Mouse (Mus musculus) CD4-positive, CD25-positive, alpha-beta regulatory T cell, adult 4 months (primary cell): ENCODE results near the gene Llgl2. TPM values are rescaled to one million over a fixed set of nuclear protein-coding genes. Genes with fewer than 3 reads are reported as not detected.

Experiments used
- ATAC-seq: one replicate; pipeline ENCODE4 v1.8.0; 2017
- polyA plus RNA-seq, 2 experiments: library from polyadenylated mRNA; unstranded; fragments of 100-300 nt; shearing (Covaris generic); gene quantifications; one replicate each; pipeline ENCODE4 v1.2.1; 2017

The Llgl2 gene
- polyA plus RNA-seq, 2 experiments from 2014 or later = 7.9 to 11.1 TPM

GRCm38 (mm10) chr11:115881002-115881401 lies 57.2 kb downstream of the Llgl2 start:
- no peak for ATAC-seq

GRCm38 (mm10) chr11:115883251-115883650 lies 59.4 kb downstream of the Llgl2 start:
- no peak for ATAC-seq

- no peak for ATAC-seq
Measured at GRCm38 (mm10) chr11:115884361-115884760, 60.5 kb downstream of the Llgl2 start.

- ATAC-seq = no peak
Measured at GRCm38 (mm10) chr11:115885281-115885680, 61.4 kb downstream of the Llgl2 start.

GRCm38 (mm10) chr11:115886446-115886845 lies 62.6 kb downstream of the Llgl2 start:
- ATAC-seq = no peak

- no peak for ATAC-seq
Measured at GRCm38 (mm10) chr11:115888020-115888419, 64.2 kb downstream of the Llgl2 start.

- ATAC-seq = no peak
Measured at GRCm38 (mm10) chr11:115889159-115889558, 65.3 kb downstream of the Llgl2 start.

GRCm38 (mm10) chr11:115892213-115892612 lies 68.4 kb downstream of the Llgl2 start:
- no peak for ATAC-seq

GRCm38 (mm10) chr11:115893071-115893470 lies 69.2 kb downstream of the Llgl2 start:
- no peak for ATAC-seq

- no peak for ATAC-seq
Measured at GRCm38 (mm10) chr11:115894755-115895520, 71.1 kb downstream of the Llgl2 start.

GRCm38 (mm10) chr11:115898446-115898845 lies 74.6 kb downstream of the Llgl2 start:
- peak; percentile 47 for ATAC-seq

GRCm38 (mm10) chr11:115898886-115899285 lies 75.0 kb downstream of the Llgl2 start:
- ATAC-seq = peak; percentile 23

- ATAC-seq = no peak
Measured at GRCm38 (mm10) chr11:115899486-115900266, 75.8 kb downstream of the Llgl2 start, which contains the start of gene Smim5. Smim5 (plus strand) TSS chr11:115899966.

GRCm38 (mm10) chr11:115900561-115901337 lies 76.9 kb downstream of the Llgl2 start:
- ATAC-seq = no peak

GRCm38 (mm10) chr11:115901338-115902161 lies 77.7 kb downstream of the Llgl2 start:
- no peak for ATAC-seq

- ATAC-seq = no peak
Measured at GRCm38 (mm10) chr11:115902177-115902576, 78.3 kb downstream of the Llgl2 start.

- ATAC-seq = no peak
Measured at GRCm38 (mm10) chr11:115902831-115903230, 79.0 kb downstream of the Llgl2 start.

GRCm38 (mm10) chr11:115903384-115904230 lies 79.8 kb downstream of the Llgl2 start:
- ATAC-seq = no peak

GRCm38 (mm10) chr11:115904231-115904955 lies 80.5 kb downstream of the Llgl2 start:
- no peak for ATAC-seq
